Comparison of ENCODE assay signal across 14 mouse cellular contexts in the genomic region with DNA sequence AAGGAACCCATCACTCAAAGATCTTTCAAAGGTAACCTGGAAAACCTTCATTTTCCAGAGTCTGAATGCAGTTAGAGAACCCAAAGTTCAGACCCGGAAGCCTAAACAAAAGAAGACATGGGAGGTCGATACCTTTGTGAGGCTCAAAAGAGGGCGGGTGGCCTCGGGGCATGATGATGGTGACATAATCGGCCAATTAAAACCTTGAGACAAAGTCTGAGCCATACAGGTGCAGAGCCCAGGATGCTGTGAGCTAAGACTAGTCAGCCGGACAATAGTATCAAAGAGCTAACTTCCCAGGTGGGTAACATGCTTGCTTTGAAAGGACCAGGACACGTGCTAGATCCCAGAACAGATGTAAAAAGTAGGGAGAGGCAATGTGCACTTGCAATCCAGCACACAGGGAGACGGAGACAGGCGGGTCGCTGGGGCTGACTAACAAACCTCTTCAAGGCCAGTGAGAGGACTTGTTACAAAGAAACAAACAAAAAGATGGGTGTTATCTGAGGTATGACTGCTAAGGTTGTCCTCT. TPM values are rescaled to one million over a fixed set of nuclear protein-coding genes. Genes with fewer than 3 reads are reported as not detected.
DNase-seq lines count a peak whose midpoint lies in the region; ATAC-seq and TF ChIP-seq lines count a peak whose summit lies in the region.
"Had no signal": no experiment of that assay in that cellular context is flagged by ENCODE, and none has a peak within 500 bp of the region (broad histone marks: within the 10 kb centered on the region; RNA-seq: fewer than 3 reads in every experiment).

No protein-coding gene starts in this region.

- no peaks in the 10 kb centered on the region for H3K36me3 ChIP-seq in forebrain, embryonic 10.5 days (replicated peaks)
- no peaks in the 10 kb centered on the region for H3K36me3 ChIP-seq in forebrain, postnatal 0 days (ENCODE audit: insufficient read depth)
- no peaks in the 10 kb centered on the region for H3K36me3 ChIP-seq in testis, adult 2 months (ENCODE audit: control insufficient read depth, insufficient read depth, low read length)
- no peaks in the 10 kb centered on the region for H3K36me3 ChIP-seq in embryonic facial prominence, embryonic 11.5 days (replicated peaks; ENCODE audit: control insufficient read depth, insufficient read depth, low read depth, low read length)

- no peaks in the 10 kb centered on the region for H3K27me3 ChIP-seq in forebrain, embryonic 10.5 days (ENCODE audit: poor library complexity, severe bottlenecking)
- no peaks in the 10 kb centered on the region for H3K27me3 ChIP-seq in forebrain, postnatal 0 days (ENCODE audit: insufficient read depth, low read length)
- H3K27me3 ChIP-seq in testis, adult 2 months (ENCODE audit: control insufficient read depth, insufficient read depth, low read length), result no peaks in the 10 kb centered on the region
- no peaks in the 10 kb centered on the region for H3K27me3 ChIP-seq in embryonic facial prominence, embryonic 11.5 days (ENCODE audit: control insufficient read depth, insufficient read depth, low read length)
- H3K27me3 ChIP-seq: Patski had no signal

- no peak for ATAC-seq in forebrain, postnatal 0 days
- no peak for ATAC-seq in embryonic facial prominence, embryonic 11.5 days (replicated peaks; ENCODE audit: insufficient number of reproducible peaks, low FRiP score, low TSS enrichment, low read depth)
- ATAC-seq: intestine, embryonic 16.5 days; Patski had no signal

- peak; percentile 19 for DNase-seq in forebrain, embryonic 10.5 days (ENCODE audit: extremely low spot score, low spot score)
- no peak for DNase-seq in forebrain, postnatal 0 days
- no peak for DNase-seq in testis, postnatal 10 days (ENCODE audit: low spot score)
- peak; percentile 3 for DNase-seq in embryonic facial prominence, embryonic 11.5 days (ENCODE audit: low spot score)
- peak; percentile 20 for DNase-seq in testis, postnatal 14 days (ENCODE audit: low spot score)
- no peak for DNase-seq in heart, postnatal 14 days
- no peak for DNase-seq in adrenal gland, postnatal 25 days
- DNase-seq: kidney, postnatal 14 days had no signal

- intact Hi-C loops in heart, postnatal 14 days (cut with DNase I), result no loop called here

- no peak for TF ChIP-seq POLR2A in testis, adult 2 months (IDR thresholded peaks at IDR 0.05; ENCODE audit: control insufficient read depth, low read depth, low read length)

- TF ChIP-seq CTCF in forebrain, postnatal 0 days (IDR thresholded peaks at IDR 0.05; ENCODE audit: low read depth), result no peak
- no peak for TF ChIP-seq CTCF in testis, adult 2 months (IDR thresholded peaks at IDR 0.05; ENCODE audit: control insufficient read depth, insufficient read depth, insufficient replicate concordance, low read depth, low read length)

- no peak overlapping the region for H3K4me3 ChIP-seq in forebrain, embryonic 10.5 days
- no peak overlapping the region for H3K4me3 ChIP-seq in forebrain, postnatal 0 days (ENCODE audit: low read depth, low read length)
- H3K4me3 ChIP-seq in testis, adult 2 months (ENCODE audit: control insufficient read depth, low read depth, low read length), result peak overlapping the region; percentile 0; the same call in 1 of the 2 replicates
- H3K4me3 ChIP-seq in embryonic facial prominence, embryonic 11.5 days (ENCODE audit: low read depth, low read length), result no peak overlapping the region
- H3K4me3 ChIP-seq: left cerebral cortex, adult 2 months had no signal

- H3K4me1 ChIP-seq in forebrain, embryonic 10.5 days, result peaks cover 29% of the 10 kb centered on the region
- no peaks in the 10 kb centered on the region for H3K4me1 ChIP-seq in forebrain, postnatal 0 days (ENCODE audit: insufficient read depth)
- H3K4me1 ChIP-seq in testis, adult 2 months (ENCODE audit: control insufficient read depth, insufficient read depth, low read length), result peaks cover 8% of the 10 kb centered on the region
- H3K4me1 ChIP-seq in embryonic facial prominence, embryonic 11.5 days (ENCODE audit: control insufficient read depth, insufficient read depth, low read length), result no peaks in the 10 kb centered on the region

- no peaks in the 10 kb centered on the region for H3K9me3 ChIP-seq in forebrain, embryonic 10.5 days
- no peaks in the 10 kb centered on the region for H3K9me3 ChIP-seq in forebrain, postnatal 0 days (ENCODE audit: low read length)
- H3K9me3 ChIP-seq in embryonic facial prominence, embryonic 11.5 days (replicated peaks; ENCODE audit: control insufficient read depth, low read length), result no peaks in the 10 kb centered on the region

- no peak overlapping the region for H3K27ac ChIP-seq in forebrain, embryonic 10.5 days
- H3K27ac ChIP-seq in forebrain, postnatal 0 days (ENCODE audit: low read depth, low read length), result no peak overlapping the region
- no peak overlapping the region for H3K27ac ChIP-seq in testis, adult 2 months (ENCODE audit: control insufficient read depth, insufficient read depth, low read depth, low read length)
- no peak overlapping the region for H3K27ac ChIP-seq in embryonic facial prominence, embryonic 11.5 days (replicated peaks; ENCODE audit: low read depth, low read length)
- H3K27ac ChIP-seq: left cerebral cortex, adult 2 months had no signal

- WGBS in forebrain, embryonic 10.5 days, result 60% methylated on average over 10 of the region's 10 CpGs
- WGBS in forebrain, postnatal 0 days, result 40% methylated on average over 10 of the region's 10 CpGs
- 62% methylated on average over 10 of the region's 10 CpGs for WGBS in embryonic facial prominence, embryonic 11.5 days

- no peak overlapping the region for H3K9ac ChIP-seq in forebrain, postnatal 0 days
- no peak overlapping the region for H3K9ac ChIP-seq in embryonic facial prominence, embryonic 11.5 days (replicated peaks; ENCODE audit: low read length)

- no peak overlapping the region for H3K4me2 ChIP-seq in forebrain, postnatal 0 days (ENCODE audit: low read depth)
- no peak overlapping the region for H3K4me2 ChIP-seq in embryonic facial prominence, embryonic 11.5 days (ENCODE audit: low read depth, low read length)

RNA-seq across cellular contexts. Expression of a gene that starts 52.7 kb away (rescaled TPM):
- 0.68 and 1.1 TPM in 2 replicates for polyA plus RNA-seq in forebrain, embryonic 10.5 days (2016; fragmentation: Nextera tagmentation; extraction: Ambion mirVana)
- 23.9 and 26.8 TPM in 2 replicates for total RNA-seq in forebrain, postnatal 0 days (2014; rRNA removed)
- polyA plus RNA-seq in forebrain, postnatal 0 days (2015; fragmentation: Nextera tagmentation; extraction: Ambion mirVana), result 23.4 and 38.3 TPM in 2 replicates
- polyA plus RNA-seq in testis, adult 2 months (2012; rRNA removed), result 0.05 and 0.14 TPM in 2 replicates
- 1.3 and 2.1 TPM in 2 replicates for polyA plus RNA-seq in embryonic facial prominence, embryonic 11.5 days (2014; fragmentation: Nextera tagmentation; extraction: Ambion mirVana)
- not detected for total RNA-seq in heart, postnatal 14 days (2021)
- total RNA-seq in adrenal gland, postnatal 25 days (2021), result 0.14 and 0.70 TPM in 2 replicates
- total RNA-seq: heart, postnatal 25 days; liver, adult 2 months had no signal
- polyA plus RNA-seq: liver, adult 2 months had no signal

Comparison
In these comparisons a context has a peak if more than half of its experiments do, and no peak if none do; other contexts are left out.
1. DNase-seq: peak in forebrain, embryonic 10.5 days (single experiment), embryonic facial prominence, embryonic 11.5 days (single experiment) and testis, postnatal 14 days (single experiment); none in forebrain, postnatal 0 days (single experiment), testis, postnatal 10 days (single experiment), heart, postnatal 14 days (0 of 2) and adrenal gland, postnatal 25 days (single experiment).